Mouse (Mus musculus): ENCODE measurements around the gene Arpc5. TPM values are rescaled to one million over a fixed set of nuclear protein-coding genes. Genes with fewer than 3 reads are reported as not detected.
A peak's percentile ranks its signal among the peaks of the same experiment; 100 is the strongest.
"Not testable (repeated sequence)": the region's sequence is repeated elsewhere in the genome, so short reads cannot be mapped to it uniquely, and the experiment has no call there.

Gene Arpc5
- 111 and 124 TPM in 2 replicates for total RNA-seq (2021)
- long read RNA-seq, transcript Arpc5-201 (4 exons, 1,914 nt) = major isoform, 139 of 149 reads
- long read RNA-seq, partial matches to known transcripts = 0 of 149 reads
- long read RNA-seq, other reads (novel, unspliced or antisense) = 10 of 149 reads

- peak; percentile 97 for DNase-seq
These were observed at the start of gene Arpc5, which contains the start of gene Rgl1 for GRCm38 (mm10) chr1:152766032-152766772. TSS of gene Arpc5 (plus strand) at chr1:152766542. TSS of gene Rgl1 (minus strand) at chr1:152766351.

- no peak for DNase-seq
These were observed 49.0 kb upstream of the Arpc5 start for GRCm38 (mm10) chr1:152717329-152717728.

- no peak for DNase-seq
These were observed 48.1 kb upstream of the Arpc5 start for GRCm38 (mm10) chr1:152718200-152718599.

- no peak for DNase-seq
These were observed 45.4 kb upstream of the Arpc5 start for GRCm38 (mm10) chr1:152720969-152721368.

GRCm38 (mm10) chr1:152721535-152722198 lies 44.7 kb upstream of the Arpc5 start:
- DNase-seq = no peak

- DNase-seq = no peak
These were observed 42.1 kb upstream of the Arpc5 start for GRCm38 (mm10) chr1:152724286-152724685.

GRCm38 (mm10) chr1:152726095-152726494 lies 40.2 kb upstream of the Arpc5 start:
- no peak for DNase-seq

- no peak for DNase-seq
These were observed 38.6 kb upstream of the Arpc5 start for GRCm38 (mm10) chr1:152727604-152728236.

GRCm38 (mm10) chr1:152738793-152739192 lies 27.5 kb upstream of the Arpc5 start:
- no peak for DNase-seq

- no peak for DNase-seq
These were observed 27.0 kb upstream of the Arpc5 start for GRCm38 (mm10) chr1:152739374-152739773.

- no peak for DNase-seq
These were observed 23.1 kb upstream of the Arpc5 start for GRCm38 (mm10) chr1:152743095-152743826.

GRCm38 (mm10) chr1:152746426-152746825 lies 19.9 kb upstream of the Arpc5 start:
- DNase-seq = peak; percentile 78

- no peak for DNase-seq
These were observed 17.1 kb upstream of the Arpc5 start for GRCm38 (mm10) chr1:152749276-152749675.

GRCm38 (mm10) chr1:152750312-152750965 lies 15.9 kb upstream of the Arpc5 start, which contains the start of gene Apobec4:
TSS of gene Apobec4 (plus strand) at chr1:152750551.
- DNase-seq = no peak

- DNase-seq = no peak
These were observed 4.6 kb upstream of the Arpc5 start for GRCm38 (mm10) chr1:152761791-152762190.

GRCm38 (mm10) chr1:152766804-152767748 lies 734 bp downstream of the Arpc5 start:
- peak; percentile 39 for DNase-seq

GRCm38 (mm10) chr1:152767749-152768488 lies 1.6 kb downstream of the Arpc5 start:
- peak; percentile 72 for DNase-seq

GRCm38 (mm10) chr1:152771016-152771415 lies 4.7 kb downstream of the Arpc5 start:
- no peak for DNase-seq

GRCm38 (mm10) chr1:152774601-152775000 lies 8.3 kb downstream of the Arpc5 start:
- DNase-seq = not testable (repeated sequence)
